Mouse (Mus musculus) spleen, adult 12 weeks (tissue): Measurements from ENCODE around the gene Il9r.
A peak's percentile ranks its signal among the peaks of the same experiment; 100 is the strongest.

ENCODE experiments used
- DNase-seq: peaks from one replicate; pipeline ENCODE4 v3.0.0; 2022; ENCODE audit warnings: low spot score

The Il9r gene

DNA sequence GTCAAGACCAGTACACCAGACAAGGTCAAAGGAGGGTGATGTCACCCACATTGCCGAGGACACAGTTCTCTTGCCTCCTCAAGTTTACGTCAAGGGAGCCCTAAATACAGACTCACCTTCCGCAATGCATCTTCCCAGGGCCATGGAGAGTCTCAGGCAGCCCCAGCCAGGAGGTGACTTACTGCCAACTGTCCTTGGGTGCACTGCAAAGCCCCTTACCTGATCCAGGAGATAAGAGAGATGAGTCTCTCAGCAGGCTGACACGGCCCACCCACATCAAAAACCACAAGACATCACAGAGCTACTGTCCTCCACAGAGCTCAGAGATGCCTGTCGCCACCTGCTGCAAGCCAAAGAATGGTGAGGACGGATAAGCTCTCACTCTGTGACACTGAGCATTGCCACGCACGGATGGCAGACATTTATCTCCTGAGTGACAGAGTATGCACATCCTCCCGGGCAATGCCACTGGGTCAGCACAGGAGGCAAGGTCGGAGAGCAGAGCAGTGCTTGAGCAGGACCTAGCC is at the start of gene Il9r:
TSS of gene Il9r (minus strand) at position 205 of the 527 bp plus-strand sequence.
- DNase-seq = no peak

DNA sequence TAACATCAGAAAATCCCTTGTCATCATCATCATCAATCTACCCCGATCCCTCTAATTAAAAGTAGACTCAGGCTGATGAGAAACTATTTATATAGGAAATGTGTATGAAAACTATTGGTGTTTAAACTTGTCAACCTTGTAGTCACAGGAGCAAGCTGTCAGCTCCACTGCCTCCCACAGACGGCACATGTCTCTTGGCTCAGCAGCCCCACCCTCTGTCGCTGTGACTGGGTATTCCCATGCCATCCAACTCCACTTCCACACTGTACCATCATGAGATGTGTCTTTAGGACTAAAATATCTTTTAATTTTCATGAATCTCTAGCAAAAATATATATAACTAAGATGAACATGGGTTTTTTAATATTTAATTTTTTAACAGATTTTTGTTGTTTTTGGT is 48.3 kb upstream of the Il9r start:
- no peak for DNase-seq

DNA sequence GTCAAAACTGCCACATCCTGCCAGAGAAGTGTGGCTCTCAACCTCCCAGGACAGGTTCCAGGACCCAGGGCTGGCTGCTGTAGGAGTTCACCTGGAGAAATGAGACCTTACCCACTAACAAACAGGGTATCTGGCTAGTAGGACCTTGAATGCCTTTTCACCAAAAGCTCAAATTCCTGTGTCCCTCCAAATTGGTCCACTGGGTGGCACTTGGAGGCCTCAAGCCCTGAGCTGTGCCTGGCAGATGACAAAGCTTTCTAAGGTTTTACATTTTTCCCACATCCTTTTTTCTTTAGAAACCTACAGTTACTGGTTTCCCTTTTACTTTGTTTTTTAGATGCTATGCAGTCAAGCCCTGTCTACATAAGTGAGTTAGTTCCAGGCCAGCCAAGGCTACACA is 47.0 kb upstream of the Il9r start:
- DNase-seq = no peak

DNA sequence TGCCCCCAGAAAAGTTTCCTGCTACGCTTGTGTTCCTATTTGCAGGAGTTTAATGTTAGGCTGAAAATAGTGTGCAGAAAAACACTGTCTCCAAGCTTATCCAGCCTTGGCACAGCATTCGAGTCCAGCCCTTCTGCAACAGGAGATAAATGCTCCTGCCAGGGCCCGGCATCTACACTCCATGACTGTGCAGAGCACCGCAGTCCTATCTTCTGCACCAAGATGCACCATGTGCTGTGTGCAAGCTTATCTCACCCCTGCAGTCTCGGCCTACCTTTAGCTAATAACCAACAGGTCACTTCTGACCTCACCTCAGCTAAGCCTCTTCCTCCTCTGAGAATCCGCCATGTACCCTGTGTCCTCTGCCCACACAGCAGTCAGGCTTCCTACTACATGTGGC is 45.5 kb upstream of the Il9r start:
- peak; percentile 73 for DNase-seq

DNA sequence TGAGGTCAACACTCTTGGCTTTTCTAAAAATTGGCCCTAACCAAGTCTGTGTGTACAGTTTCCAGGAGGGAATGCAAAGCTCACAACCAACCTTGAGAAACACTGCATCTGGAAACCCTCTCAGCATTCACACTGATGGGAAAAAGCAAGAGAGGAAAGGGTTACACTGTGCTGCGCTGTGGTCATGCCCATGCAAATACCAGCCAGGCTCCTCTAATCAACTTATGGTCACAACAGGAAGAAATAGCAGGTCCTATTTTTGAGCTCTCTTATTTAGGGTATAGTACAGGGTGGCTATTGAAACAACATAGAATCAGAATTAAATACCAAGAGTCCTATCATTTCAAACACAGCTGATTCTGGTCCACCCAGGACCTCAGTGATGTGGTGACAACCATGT is 44.5 kb upstream of the Il9r start:
- no peak for DNase-seq

DNA sequence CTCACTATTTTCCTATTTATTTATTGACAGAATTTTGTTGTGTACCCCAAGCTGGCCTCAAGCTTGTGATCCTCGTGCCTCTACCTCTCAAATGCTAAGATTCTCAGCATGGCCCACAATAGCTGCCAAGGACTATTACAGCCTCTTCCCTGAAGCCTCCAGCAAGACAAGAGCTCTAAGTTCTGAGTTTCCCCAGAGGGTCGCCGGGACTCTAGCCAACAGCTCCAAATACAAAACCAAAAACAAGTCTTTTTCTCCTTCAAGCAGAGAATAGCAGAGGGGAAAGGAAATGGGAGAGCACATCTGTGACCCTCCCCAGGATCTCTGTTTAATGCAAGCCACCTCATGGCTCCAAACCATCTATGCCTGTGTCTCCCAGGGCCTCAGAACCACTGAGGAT is 44.0 kb upstream of the Il9r start:
- no peak for DNase-seq

DNA sequence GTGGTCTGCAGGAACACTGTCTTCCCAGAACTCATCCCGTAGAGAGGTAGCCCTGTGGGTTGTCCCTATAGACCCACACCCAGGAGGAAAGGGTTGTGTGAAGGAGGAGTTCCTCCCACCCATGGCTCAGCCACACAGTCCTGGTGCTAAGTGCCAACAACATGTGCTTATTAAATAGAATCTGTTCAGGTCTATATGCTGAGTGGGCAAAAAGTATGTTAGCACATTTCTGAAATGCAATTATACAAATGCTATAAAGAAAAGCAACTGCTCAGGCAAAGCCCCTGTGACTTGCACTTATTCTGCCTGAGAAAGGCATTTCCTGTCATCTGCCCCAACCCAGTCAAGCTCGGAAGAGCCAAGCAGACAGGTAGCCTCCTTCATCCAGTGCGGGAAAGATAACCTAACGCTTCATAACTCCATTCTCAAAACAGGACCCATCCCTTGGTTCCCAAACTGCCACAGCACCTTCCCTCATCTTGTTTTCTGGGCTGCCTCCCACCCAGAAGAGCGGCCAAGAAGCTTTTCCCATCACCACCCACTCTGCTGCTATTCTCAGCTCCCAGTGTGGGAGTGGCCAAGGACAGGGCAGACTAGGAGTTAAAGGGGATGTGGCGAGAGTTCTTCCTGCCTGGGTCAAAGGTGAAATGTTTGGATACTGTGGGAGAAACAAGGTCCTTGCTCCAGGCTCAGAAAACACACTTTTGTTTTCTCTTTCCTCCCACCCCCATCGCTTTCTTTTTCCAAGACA is 43.3 kb upstream of the Il9r start:
- DNase-seq = no peak

DNA sequence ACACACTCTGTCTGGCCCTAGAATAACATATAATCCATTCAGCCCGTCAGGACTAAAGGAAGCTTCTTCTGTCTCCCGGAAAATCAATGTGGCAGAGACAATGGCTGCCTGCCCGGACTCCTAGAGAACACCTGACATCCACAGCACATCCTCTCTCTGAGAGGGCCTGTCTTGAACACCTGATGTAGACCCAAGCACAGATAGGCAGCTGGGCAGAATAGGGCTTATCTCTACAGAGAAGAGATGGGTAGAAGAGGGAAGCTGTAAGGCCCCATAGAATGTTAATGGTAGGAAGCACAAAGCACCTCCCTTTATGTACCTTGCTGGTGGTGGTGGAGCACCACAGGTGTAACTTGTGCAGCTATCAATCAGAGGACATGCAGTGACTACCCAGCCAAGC is 42.1 kb upstream of the Il9r start:
- no peak for DNase-seq

DNA sequence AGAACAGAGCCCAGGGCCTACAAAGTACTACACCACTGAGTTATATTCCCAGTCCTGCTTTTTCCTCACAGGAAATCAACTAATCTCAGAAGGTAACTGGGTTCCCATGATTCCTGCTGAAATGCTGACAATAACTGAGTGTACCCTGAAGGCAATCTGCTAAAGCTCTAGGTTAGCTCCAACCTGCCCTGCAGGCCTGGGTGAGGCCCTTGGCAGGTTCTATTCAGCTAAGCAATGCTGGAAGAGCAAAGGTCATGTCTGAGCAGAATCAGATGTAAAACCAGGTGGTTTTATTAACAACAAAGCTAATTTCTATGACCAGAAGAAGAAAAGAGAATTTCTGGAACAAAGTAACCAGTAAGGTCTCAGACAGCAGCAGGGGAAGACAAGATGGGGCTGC is 41.3 kb upstream of the Il9r start:
- DNase-seq = no peak

DNA sequence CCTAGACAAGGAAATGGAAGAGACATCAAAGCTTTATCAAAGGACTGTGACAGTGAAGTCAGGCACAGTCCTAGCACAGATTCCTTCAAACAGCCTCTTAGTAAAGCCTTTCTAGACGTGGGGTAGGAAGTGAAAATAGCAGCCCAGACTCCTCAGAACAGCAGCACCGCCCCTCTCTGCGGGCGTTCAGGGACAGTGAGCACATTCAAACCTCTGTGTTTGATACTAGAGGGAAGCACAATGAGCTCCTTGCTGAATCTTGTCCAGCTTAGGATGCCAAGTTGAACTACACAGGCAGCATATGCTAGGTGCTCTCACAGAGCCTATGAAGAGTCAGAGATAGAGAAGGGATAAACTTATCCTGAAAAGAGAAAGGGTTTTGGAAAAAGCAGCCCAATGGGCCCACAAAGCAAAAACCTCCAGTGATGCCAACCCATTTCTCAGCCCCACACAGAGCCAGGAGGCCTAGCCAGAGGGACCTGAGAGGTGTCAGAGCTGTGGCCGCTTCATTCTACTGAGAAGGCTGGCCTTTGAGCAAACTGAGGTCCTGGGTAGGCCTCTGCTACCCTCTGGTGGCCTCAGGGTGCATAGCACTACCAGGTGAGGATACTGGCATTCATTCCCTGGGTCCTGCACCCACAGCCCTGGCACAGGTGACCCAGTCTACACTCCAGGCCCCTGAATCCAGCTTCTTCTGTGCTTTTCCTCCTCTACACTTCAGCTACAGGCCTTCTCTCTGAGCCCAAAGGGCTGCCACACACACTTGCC is 38.2 kb upstream of the Il9r start:
- DNase-seq = peak; percentile 78

DNA sequence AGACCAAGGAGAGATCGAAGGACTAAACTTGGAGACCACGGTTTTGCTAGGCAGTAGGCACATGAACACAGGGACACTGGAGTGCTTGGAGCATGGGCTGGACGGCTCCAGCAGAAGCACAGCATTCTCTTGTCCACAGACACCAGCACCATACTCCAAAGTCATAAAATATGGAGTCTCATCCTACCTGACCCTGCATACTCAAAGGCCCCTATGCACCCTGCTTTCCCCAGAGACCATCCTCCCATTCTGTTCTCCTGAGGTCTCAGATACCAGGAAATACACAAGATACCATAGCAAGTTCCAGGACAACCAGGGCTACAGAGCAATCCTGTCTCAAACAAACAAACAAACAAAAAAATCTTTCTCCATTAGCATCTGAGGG is 37.3 kb upstream of the Il9r start:
- DNase-seq = no peak

DNA sequence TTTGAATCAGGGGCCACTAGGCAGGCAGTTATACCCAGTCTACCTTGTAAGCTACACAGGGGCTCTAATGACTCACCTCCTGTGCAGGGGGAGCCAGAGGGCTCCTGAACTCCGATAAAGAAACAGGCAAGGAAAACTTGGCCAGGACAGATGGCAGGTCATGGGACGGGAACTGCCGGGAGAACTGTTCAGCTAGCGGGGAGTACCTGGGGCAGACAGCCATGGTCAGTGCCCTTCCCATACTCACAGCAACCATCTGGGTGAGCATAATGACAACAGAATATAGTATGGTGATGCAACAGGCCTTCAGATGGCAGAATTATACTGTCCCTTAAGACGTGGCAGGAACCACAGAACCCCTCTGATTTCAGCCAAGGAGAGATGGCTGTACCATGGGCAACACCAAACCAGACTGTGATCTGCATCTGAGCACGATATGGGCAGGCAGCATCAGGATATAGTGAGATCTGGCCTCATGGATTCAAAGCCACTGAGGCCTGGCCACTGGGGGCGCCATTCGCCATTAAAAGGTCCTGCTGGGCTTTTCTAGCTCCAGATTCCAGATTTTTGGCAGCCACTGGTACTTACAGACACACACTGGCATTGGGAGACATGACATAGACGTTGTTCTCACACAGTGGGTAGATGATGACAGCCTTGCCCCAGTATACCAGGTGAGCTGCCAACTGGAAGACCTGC is 36.8 kb upstream of the Il9r start:
- no peak for DNase-seq

DNA sequence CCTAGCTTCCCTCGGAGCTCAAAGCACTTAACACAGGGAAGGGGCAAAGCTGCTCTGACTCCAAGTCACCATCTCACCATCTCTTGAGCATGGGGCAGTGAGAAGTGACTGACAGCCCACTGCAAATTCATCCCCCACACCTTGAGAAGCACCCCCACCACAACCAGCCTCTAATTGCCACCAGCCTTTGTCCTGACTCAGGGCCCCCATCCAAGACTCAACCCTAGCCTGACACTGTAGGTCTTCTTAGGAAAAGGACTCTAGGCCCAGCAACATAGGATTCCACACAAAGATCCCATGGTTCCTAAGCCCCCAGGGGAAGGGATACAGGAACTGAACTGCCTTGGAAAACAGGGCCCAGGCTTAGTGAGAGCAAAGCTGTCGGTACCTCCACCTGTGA is 36.1 kb upstream of the Il9r start:
- no peak for DNase-seq

DNA sequence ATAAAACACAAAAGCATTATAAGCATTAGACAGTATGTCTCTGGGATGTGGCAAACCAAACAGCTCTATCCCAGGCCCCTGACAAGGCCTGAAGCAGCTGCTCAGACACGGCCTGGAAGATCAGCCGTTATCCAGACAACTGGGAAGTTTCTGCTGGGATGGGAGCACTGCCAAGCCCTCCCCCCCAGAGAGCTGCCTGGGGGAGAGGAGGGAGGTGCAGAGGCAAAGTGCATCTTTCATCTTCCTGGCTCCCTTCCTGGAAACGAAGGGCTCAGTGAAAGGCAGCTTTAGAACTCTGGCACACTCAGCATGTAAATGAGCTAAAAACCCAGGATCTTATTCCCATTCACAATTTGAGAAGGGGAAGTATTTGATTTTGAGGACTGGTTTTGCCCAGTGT is 35.6 kb upstream of the Il9r start:
- no peak for DNase-seq

DNA sequence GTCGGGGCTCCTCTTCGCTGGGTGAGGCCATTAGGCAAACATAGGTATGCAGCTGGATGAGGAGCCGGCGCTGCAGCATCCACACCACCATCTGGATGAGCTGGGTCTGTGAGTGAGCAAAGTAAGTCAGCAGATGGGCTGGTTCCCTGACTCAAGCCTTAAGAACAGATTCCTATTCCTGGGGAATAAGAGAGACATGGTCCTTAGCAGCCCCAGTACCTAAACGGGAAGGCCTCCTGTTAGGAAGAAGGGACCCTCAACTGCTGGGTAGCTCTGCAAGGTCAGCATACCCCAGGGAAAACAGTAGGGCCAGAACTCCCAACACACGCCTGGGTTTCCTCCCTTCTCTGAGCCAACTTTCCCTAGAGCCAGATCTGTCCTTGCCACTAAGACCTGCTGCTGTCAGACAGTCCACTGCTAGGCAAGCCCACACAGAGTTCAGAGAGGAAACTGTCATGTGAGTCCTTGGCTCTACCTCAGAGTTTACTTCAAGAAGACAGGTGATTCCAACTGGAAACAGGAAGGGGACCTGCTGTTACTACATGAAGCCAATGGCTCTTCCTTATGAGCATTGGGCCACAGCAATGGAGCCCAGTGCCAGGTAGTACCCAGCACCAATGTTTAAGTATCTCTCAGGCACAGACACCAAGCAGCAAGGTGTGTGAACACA is 34.9 kb upstream of the Il9r start:
- DNase-seq = no peak

DNA sequence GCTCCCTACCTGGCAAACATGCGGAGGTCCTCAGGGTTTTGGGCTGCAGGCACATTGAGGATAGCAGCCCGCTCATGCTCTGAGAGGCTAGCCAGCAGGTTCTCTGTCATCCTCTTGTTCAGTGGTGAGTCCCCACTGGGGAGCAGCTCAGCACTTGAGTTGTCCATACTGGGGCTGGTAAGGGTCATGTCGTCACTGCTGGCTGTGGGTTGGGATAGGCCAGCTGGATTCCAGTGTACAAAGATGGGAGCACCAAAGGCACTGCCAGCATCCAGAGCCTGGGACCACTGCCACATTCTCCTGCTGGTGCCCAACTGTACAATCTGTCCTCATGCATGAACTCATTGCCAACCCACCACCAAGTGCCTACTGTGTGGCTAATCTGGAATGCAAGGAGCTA is 33.8 kb upstream of the Il9r start:
- no peak for DNase-seq

DNA sequence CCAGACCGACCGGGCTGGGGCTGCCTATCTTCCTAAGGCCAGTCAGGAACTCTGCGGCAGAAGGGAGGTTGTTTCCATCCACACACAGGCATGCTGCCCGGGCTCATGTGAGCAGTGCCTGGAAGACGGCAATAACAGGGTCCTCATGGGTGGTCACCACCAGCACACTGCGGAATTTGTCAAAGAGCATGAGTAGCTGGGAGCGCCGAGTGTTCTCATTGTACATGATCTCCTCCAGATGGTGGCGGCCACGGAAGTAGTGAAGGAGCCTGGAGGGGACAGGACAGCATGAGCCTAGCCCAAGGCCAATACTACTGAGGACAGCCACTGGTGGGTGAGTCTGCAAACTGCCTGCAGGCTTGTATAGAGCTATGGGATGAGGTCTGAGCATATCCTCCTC is 32.8 kb upstream of the Il9r start:
- DNase-seq = no peak

DNA sequence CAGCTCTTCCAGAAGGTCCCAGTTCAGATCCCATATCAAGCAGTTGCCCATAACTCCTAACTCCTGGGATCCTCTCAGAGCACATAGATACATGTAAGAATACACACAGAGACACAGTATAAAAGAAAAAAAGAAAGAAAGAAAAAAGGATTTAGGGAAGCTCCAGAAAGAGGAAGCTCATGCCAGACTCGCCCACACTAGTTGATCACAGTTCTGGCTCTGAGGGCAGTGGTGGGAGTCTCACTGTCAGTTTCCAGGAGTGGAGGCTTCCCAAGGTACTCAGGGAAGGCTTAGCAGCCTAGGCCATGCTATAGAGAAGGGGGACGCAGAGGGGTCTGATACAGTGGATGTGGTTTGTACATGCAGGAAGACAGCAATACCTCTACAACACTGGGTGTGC is 31.0 kb upstream of the Il9r start:
- no peak for DNase-seq

DNA sequence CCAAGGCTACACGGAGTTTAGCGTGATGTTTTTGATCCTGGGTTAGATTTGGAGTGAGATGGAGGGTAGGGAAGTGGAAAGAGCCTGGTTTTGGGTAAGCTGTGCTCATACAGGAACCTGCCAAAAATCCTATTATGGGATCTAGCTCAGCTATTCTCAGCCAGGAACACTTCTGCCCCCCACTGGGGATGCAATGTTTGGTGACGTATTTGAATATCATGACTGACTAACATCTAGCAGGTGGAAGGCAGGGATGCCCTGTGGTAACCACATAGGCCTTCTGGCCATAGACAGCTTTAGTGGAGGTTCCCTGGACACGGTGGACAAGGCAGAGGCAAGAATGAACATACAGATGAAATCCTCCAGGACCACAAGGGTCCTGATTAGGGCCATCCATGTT is 30.1 kb upstream of the Il9r start:
- DNase-seq = no peak

DNA sequence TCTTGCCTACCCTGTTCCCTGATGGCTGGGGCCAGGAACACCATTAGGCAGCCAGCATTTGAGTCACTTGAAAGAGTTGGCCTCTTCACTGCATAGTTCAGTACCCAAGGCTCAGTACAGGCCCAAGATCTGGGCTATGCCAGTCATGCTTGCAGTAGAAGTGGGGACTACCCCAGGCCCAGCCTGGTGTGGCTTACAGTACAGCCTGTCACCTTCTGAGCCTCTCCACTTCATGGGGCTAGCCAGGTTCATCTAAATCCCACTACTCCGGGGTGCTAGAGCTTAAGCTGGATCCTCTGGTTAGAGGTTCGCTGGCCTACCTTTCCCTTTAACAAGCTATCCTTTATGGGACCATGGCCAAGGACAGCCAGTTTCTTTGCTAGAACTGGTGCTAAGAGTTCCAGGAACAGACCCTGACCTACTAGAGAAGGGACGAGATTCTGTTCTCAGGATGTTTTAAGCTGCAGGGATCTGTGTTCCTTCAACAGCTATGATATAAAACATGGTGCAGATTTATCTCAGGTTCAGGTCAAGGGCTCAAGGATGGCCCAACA is 28.3 kb upstream of the Il9r start:
- no peak for DNase-seq

DNA sequence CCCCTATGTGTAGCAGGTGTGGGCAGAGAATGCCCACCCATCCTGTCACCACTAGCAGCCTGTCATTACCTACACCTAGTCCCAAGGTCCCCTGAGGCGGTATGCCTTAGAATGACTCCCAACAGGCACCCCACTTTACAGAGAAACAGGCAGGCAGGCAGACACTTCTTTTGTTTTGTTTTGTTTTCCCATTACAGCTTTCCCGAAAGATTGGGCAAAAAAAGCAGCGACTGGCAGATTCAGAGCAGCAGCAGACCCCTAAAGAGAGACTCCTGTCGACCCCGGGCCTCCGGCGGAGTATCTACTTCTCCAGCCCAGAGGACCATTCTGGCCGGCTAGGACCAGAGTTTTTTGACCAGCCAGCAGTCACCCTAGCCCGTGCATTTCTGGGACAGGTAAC is 27.5 kb upstream of the Il9r start:
- no peak for DNase-seq

DNA sequence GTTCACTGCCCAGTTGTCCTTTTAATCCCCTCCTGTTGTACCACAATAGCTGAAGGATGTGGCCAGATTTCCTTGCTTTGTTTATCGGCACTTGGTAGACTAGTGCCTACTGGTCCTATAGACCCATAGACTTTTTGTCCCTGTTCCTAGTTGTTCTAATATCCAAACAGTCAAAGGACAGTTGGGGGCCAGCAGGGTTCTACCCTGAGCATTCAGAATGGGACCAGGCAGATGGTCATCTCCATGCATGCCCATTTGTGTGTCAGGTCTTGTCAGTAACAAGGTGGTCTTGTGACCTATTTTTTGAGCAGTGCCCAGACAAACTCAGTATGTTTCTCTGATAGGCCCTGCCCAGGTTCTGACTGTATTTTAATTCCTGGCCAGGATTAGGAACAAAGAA is 27.0 kb upstream of the Il9r start:
- DNase-seq = no peak
